Mouse (Mus musculus): ENCODE measurements at regions not wholly inside any gene's neighbourhood (a gene's known extent, or its start where the extent isn't known, plus 50 kb on each side); places are given as distances from the start of the nearest gene placed in this dataset.

GRCm38 (mm10) chr10:37206986-37207385 is 68.3 kb upstream of the Marcks start:
- no peak overlapping the region for H3K4me3 ChIP-seq (ENCODE audit: low read depth, low read length)
- no peak overlapping the region for H3K9ac ChIP-seq (replicated peaks)
- H3K27ac ChIP-seq (ENCODE audit: low read depth), result no peak overlapping the region
- no peaks in the 10 kb centered on the region for H3K9me3 ChIP-seq (ENCODE audit: low read length)
- 86% methylated on average over 1 of the region's 1 CpGs for WGBS (ENCODE audit: insufficient replicate concordance)
- H3K4me1 ChIP-seq (ENCODE audit: insufficient read depth), result no peaks in the 10 kb centered on the region
- DNase-seq (no peak), ATAC-seq (no peak)
- H3K36me3 ChIP-seq (replicated peaks; ENCODE audit: insufficient read depth, low read length), result no peaks in the 10 kb centered on the region
- H3K4me2 ChIP-seq (ENCODE audit: low read depth, low read length), result no peak overlapping the region
- no peak for TF ChIP-seq CTCF (IDR thresholded peaks at IDR 0.05; ENCODE audit: low read depth)
- no peak for TF ChIP-seq EP300 (IDR thresholded peaks at IDR 0.05; ENCODE audit: low read depth)
- no peaks in the 10 kb centered on the region for H3K27me3 ChIP-seq (ENCODE audit: insufficient read depth, low read length)

DNA sequence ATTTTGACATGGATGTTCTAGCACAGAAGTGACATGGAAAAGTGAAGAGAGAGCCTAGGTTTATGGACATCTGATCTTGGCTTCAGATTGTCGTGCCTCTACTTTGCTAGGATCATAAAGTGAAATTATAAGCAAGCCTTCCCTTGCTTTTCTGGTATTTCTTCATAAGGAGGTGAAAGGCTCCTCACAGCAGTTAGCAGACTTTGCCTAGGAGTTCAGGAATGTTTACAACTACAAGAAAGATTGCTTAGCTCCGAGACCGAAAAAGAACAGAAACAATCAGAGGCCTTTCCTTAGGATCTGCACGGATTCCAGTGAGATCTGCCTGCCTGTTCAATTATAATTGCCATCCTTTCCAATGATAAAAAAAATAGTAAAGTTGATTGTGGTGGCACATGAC is 67.8 kb upstream of the Marcks start:
- H3K9me3 ChIP-seq (ENCODE audit: low read length), result no peaks in the 10 kb centered on the region
- no peak for TF ChIP-seq CTCF (IDR thresholded peaks at IDR 0.05; ENCODE audit: low read depth)
- TF ChIP-seq EP300 (IDR thresholded peaks at IDR 0.05; ENCODE audit: low read depth), result no peak
- WGBS (ENCODE audit: insufficient replicate concordance), result 72% methylated on average over 4 of the region's 4 CpGs
- no peaks in the 10 kb centered on the region for H3K4me1 ChIP-seq (ENCODE audit: insufficient read depth)
- no peaks in the 10 kb centered on the region for H3K36me3 ChIP-seq (replicated peaks; ENCODE audit: insufficient read depth, low read length)
- H3K4me3 ChIP-seq (ENCODE audit: low read depth, low read length), result no peak overlapping the region
- no peak overlapping the region for H3K4me2 ChIP-seq (ENCODE audit: low read depth, low read length)
- H3K27me3 ChIP-seq (ENCODE audit: insufficient read depth, low read length), result no peaks in the 10 kb centered on the region
- H3K9ac ChIP-seq (replicated peaks), result no peak overlapping the region
- DNase-seq, result no peak
- no peak overlapping the region for H3K27ac ChIP-seq (ENCODE audit: low read depth)
- ATAC-seq, result no peak

GRCm38 (mm10) chr10:37203709-37204108 is 65.0 kb upstream of the Marcks start:
- H3K4me3 ChIP-seq (ENCODE audit: low read depth, low read length), result no peak overlapping the region
- no peak for DNase-seq
- no peaks in the 10 kb centered on the region for H3K4me1 ChIP-seq (ENCODE audit: insufficient read depth)
- no peak overlapping the region for H3K4me2 ChIP-seq (ENCODE audit: low read depth, low read length)
- TF ChIP-seq EP300 (IDR thresholded peaks at IDR 0.05; ENCODE audit: low read depth), result no peak
- TF ChIP-seq CTCF (IDR thresholded peaks at IDR 0.05; ENCODE audit: low read depth), result no peak
- H3K9me3 ChIP-seq (ENCODE audit: low read length), result no peaks in the 10 kb centered on the region
- WGBS (ENCODE audit: insufficient replicate concordance), result 80% methylated on average over 1 of the region's 1 CpGs
- no peak overlapping the region for H3K9ac ChIP-seq (replicated peaks)
- H3K36me3 ChIP-seq (replicated peaks; ENCODE audit: insufficient read depth, low read length), result no peaks in the 10 kb centered on the region
- H3K27me3 ChIP-seq (ENCODE audit: insufficient read depth, low read length), result no peaks in the 10 kb centered on the region
- H3K27ac ChIP-seq (ENCODE audit: low read depth), result 0 out of 2 replicates have a peak overlapping the region, but pooled peaks have one; percentile 39
- ATAC-seq, result 0 out of 2 replicates have a peak, but pooled peaks have one; percentile 17

DNA sequence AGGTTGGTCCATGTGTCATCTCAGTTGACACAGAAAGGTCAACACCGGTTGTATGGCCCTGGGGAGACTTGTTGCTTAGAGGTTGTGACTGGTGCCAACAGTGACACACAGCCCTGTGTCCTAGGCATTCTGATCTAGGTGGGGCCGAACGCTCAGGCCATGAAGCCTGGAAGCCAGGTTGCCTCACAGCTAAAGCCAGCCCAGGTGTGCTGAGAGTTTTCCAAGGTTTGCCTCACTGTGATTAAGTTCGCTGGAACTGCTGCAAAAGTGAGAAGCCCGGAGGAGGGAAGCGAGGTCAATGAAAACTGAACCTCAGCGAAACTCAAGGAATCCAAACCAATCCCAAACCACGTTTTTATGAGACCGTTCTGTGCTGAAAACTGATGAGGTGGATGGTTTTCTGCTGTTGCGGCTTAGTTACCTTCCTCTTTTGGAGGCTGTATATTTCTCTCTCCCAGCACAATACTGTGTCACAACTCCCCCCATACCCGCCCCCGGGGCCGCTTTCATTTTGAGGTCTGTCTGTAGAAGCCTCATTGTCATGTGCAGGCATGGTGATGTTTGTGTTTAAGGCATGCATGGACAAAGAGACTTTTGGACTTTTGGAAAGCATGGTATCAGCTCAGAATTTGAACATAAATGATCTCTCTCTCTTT is 56.2 kb upstream of the Marcks start:
- peak; percentile 55 for DNase-seq
- WGBS (ENCODE audit: insufficient replicate concordance), result 57% methylated on average over 13 of the region's 13 CpGs
- no peaks in the 10 kb centered on the region for H3K27me3 ChIP-seq (ENCODE audit: insufficient read depth, low read length)

GRCm38 (mm10) chr10:37194131-37194797 is 55.5 kb upstream of the Marcks start:
- DNase-seq (no peak), ATAC-seq (no peak; the same call in 1 of the 2 replicates)
- Histone ChIP-seq H3K4me2 (ENCODE audit: low read depth, low read length) (no peak overlapping the region), H3K4me1 (ENCODE audit: insufficient read depth) (peaks cover 15% of the 10 kb centered on the region), H3K9ac (replicated peaks) (no peak overlapping the region), H3K27me3 (ENCODE audit: insufficient read depth, low read length) (no peaks in the 10 kb centered on the region), H3K36me3 (replicated peaks; ENCODE audit: insufficient read depth, low read length) (no peaks in the 10 kb centered on the region), H3K4me3 (ENCODE audit: low read depth, low read length) (no peak overlapping the region), H3K27ac (ENCODE audit: low read depth) (peak overlapping the region; percentile 31), H3K9me3 (ENCODE audit: low read length) (no peaks in the 10 kb centered on the region)
- TF ChIP-seq CTCF (IDR thresholded peaks at IDR 0.05; ENCODE audit: low read depth) (no peak), EP300 (IDR thresholded peaks at IDR 0.05; ENCODE audit: low read depth) (no peak)
- 79% methylated on average over 15 of the region's 15 CpGs for whole genome bisulfite sequencing (ENCODE audit: insufficient replicate concordance)

More for the DNA sequence above, 56.2 kb upstream of the Marcks start:
- H3K4me1 ChIP-seq (ENCODE audit: insufficient read depth), result peaks cover 15% of the 10 kb centered on the region
- H3K27ac ChIP-seq (ENCODE audit: low read depth), result peak overlapping the region; percentile 31
- no peaks in the 10 kb centered on the region for H3K36me3 ChIP-seq (replicated peaks; ENCODE audit: insufficient read depth, low read length)
- ATAC-seq, result peak; percentile 63
- TF ChIP-seq EP300 (IDR thresholded peaks at IDR 0.05; ENCODE audit: low read depth), result no peak
- no peak for TF ChIP-seq CTCF (IDR thresholded peaks at IDR 0.05; ENCODE audit: low read depth)
- H3K4me2 ChIP-seq (ENCODE audit: low read depth, low read length), result no peak overlapping the region
- no peak overlapping the region for H3K4me3 ChIP-seq (ENCODE audit: low read depth, low read length)
- no peak overlapping the region for H3K9ac ChIP-seq (replicated peaks)
- H3K9me3 ChIP-seq (ENCODE audit: low read length), result no peaks in the 10 kb centered on the region

DNA sequence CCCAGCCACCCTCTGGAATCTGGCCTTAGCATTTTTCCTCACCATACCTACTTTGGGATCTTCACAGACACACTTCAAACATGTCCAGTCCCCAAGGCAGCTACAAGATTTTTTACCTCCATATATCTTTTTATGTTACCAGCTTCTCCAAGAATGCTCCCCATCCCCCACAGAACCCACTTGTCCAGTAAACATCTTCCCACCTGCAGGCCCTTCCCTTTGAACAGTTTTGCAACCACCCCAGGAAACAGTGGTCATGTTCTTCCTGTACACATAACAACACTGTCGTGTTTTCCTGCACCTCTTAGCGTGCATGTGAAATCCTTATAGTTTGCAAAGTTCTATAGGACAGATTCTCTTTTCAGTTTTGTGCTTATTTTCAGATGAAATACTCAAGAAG is 53.9 kb upstream of the Marcks start:
- H3K36me3 ChIP-seq (replicated peaks; ENCODE audit: insufficient read depth, low read length), result no peaks in the 10 kb centered on the region
- no peak for DNase-seq
- ATAC-seq, result no peak
- H3K4me1 ChIP-seq (ENCODE audit: insufficient read depth), result peaks cover 15% of the 10 kb centered on the region
- H3K4me2 ChIP-seq (ENCODE audit: low read depth, low read length), result no peak overlapping the region; the same call in 1 of the 2 replicates
- peak overlapping the region; percentile 30 for H3K27ac ChIP-seq (ENCODE audit: low read depth)
- no peaks in the 10 kb centered on the region for H3K27me3 ChIP-seq (ENCODE audit: insufficient read depth, low read length)
- TF ChIP-seq EP300 (IDR thresholded peaks at IDR 0.05; ENCODE audit: low read depth) (no peak), CTCF (IDR thresholded peaks at IDR 0.05; ENCODE audit: low read depth) (no peak)
- no peak overlapping the region for H3K4me3 ChIP-seq (ENCODE audit: low read depth, low read length)
- 29% methylated on average over 2 of the region's 2 CpGs for whole genome bisulfite sequencing (ENCODE audit: insufficient replicate concordance)
- no peak overlapping the region for H3K9ac ChIP-seq (replicated peaks)
- no peaks in the 10 kb centered on the region for H3K9me3 ChIP-seq (ENCODE audit: low read length)
